Mouse (Mus musculus): Measurements from ENCODE around the gene Plcd4.

The Plcd4 gene

GRCm38 (mm10) chr1:74600501-74601266, 58.0 kb downstream of the Plcd4 start:
- no peak for DNase-seq (ENCODE audit: low spot score)

DNA sequence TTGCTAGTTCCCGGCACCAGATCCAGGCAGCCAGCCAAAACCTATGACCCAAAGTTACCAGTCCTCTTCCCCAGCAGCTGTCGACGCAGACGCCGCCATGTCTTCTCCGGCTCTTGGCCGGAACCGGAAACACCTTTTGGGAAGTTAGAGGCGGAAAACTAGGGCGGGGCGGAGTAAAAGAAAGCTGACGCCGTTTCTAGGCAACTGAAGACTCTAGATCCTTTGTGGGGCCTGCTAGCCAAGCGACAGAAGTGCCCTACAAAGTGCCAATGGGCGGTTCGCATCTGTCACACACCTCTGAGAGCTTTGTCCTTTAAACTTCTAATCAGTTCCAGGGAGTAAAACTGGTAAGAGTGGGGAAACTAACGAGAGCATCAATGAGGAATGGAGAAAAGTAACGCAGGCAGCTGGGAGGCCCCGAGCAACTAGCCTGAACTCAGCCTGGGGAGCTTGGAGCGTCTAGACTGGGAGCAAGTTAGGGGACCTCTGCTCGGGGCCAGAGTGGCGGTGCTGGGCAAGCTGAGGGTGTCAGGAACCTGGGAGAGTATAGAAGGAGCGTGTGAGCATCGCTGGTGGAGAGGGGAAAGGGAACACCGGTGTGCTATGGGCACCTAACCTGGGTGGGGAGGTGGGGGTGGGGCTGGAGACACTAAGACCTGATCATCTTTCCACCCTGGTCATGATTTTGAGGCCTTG, 58.7 kb downstream of the Plcd4 start, which contains the start of the genes Rnf25 and Stk36:
Gene Rnf25, minus strand, starts transcription at position 131 of the 696 bp plus-strand sequence.
Gene Stk36, plus strand, starts transcription at position 179 of the 696 bp plus-strand sequence.
- DNase-seq (ENCODE audit: low spot score), result peak; percentile 91
